Mouse (Mus musculus) bone marrow, adult 2 months (tissue): ENCODE data around the gene Apold1.

Source experiments
- CTCF ChIP-seq: fragments of 200-500 bp; IDR thresholded peaks from 2 replicates; pipeline ENCODE4 v1.5.1; 2011; ENCODE audit warnings: low read length, control low read depth; ENCODE audit not compliant: control insufficient read depth, insufficient read depth
- POLR2A ChIP-seq: fragments of 200-500 bp; IDR thresholded peaks from 2 replicates; pipeline ENCODE4 v1.6.1; 2011; ENCODE audit warnings: low read depth, mild to moderate bottlenecking, control low read depth, low read length, borderline replicate concordance; ENCODE audit not compliant: control insufficient read depth

DNA sequence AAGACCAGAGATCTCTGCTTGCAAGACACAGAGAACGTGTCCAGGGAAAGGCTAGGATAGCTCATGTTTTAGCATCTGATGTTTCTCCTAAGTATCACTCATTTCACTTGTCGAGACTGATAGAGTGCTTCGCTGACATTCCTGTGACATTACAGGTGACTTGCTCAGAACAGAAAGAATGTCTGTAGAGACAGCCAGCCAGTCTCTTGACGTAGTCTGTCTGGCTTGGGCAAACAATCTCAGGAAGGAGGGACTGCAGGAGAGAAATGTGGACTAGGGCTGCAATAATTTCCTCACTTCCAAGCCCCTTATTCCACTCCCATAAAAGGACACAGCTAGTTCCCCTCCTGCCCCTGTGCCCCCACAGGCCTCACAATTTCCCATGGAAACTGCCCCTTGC lies 18.8 kb downstream of the Apold1 start:
- TF ChIP-seq POLR2A (no peak), CTCF (no peak)
